Mouse (Mus musculus) olfactory bulb, adult 2 months (tissue): ENCODE data around the gene Usp16.

ENCODE experiments used
- CTCF ChIP-seq: fragments of 200-500 bp; IDR thresholded peaks from 2 replicates; pipeline ENCODE4 v1.5.1; 2012; ENCODE audit warnings: low read depth, mild to moderate bottlenecking, low read length, moderate library complexity; ENCODE audit not compliant: insufficient read depth
- POLR2A ChIP-seq: fragments of 200-500 bp; IDR thresholded peaks from 2 replicates; pipeline ENCODE4 v1.6.1; 2012; ENCODE audit warnings: mild to moderate bottlenecking, low read depth, low read length, moderate library complexity; ENCODE audit not compliant: insufficient read depth

DNA sequence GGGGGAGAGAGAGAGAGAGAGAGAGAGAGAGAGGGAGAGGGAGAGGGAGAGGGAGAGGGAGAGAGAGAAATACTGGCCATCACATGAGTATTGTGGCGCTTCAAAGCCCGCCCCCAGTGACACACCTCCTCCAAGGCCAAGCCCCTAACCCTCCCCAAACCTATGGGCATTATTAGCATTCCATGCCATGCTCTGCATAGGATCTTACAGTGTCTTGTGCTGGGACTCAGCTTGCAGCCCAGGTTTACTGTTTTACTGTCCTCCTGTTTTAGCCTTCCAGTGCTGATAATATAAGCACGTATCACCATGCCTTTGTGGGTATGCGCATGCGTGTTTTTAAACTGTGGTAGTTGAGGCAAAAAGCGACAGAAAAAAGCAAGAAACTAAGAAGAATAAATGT, 45.1 kb downstream of the Usp16 start:
- no peak for TF ChIP-seq CTCF
- TF ChIP-seq POLR2A, result no peak
